Mouse (Mus musculus): ENCODE results near the gene Ifi35.
"Not testable (repeated sequence)": the region's sequence is repeated elsewhere in the genome, so short reads cannot be mapped to it uniquely, and the experiment has no call there.

The Ifi35 gene

GRCm38 (mm10) chr11:101448274-101448746, at the start of gene Ifi35:
Gene Ifi35 (plus strand): TSS chr11:101448407.
- DNase-seq (ENCODE audit: low read depth, low spot score) = no peak

GRCm38 (mm10) chr11:101415306-101415705, 32.9 kb upstream of the Ifi35 start:
- no peak for DNase-seq (ENCODE audit: low read depth, low spot score)

GRCm38 (mm10) chr11:101416433-101417100, 31.6 kb upstream of the Ifi35 start:
- DNase-seq (ENCODE audit: low read depth, low spot score) = no peak

GRCm38 (mm10) chr11:101417101-101417855, 30.9 kb upstream of the Ifi35 start, which contains the start of gene Aarsd1:
Gene Aarsd1 (minus strand): TSS chr11:101417615.
- DNase-seq (ENCODE audit: low read depth, low spot score) = peak; percentile 84

- no peak for DNase-seq (ENCODE audit: low read depth, low spot score)
These were observed 29.2 kb upstream of the Ifi35 start for GRCm38 (mm10) chr11:101418991-101419390.

GRCm38 (mm10) chr11:101419610-101420009, 28.6 kb upstream of the Ifi35 start:
- no peak for DNase-seq (ENCODE audit: low read depth, low spot score)

- no peak for DNase-seq (ENCODE audit: low read depth, low spot score)
These were observed 28.1 kb upstream of the Ifi35 start for GRCm38 (mm10) chr11:101420148-101420547.

- no peak for DNase-seq (ENCODE audit: low read depth, low spot score)
These were observed 23.9 kb upstream of the Ifi35 start, which contains the start of gene Gm27029 for GRCm38 (mm10) chr11:101424105-101424851. Gene Gm27029 (minus strand): TSS chr11:101424796.

- DNase-seq (ENCODE audit: low read depth, low spot score) = peak; percentile 92
These were observed 23.0 kb upstream of the Ifi35 start, which contains the start of the genes Rundc1 and Ptges3l for GRCm38 (mm10) chr11:101424925-101425813. Gene Rundc1 (plus strand): TSS chr11:101425085. Gene Ptges3l (minus strand): TSS chr11:101425333.

GRCm38 (mm10) chr11:101426165-101426564, 22.0 kb upstream of the Ifi35 start:
- no peak for DNase-seq (ENCODE audit: low read depth, low spot score)

GRCm38 (mm10) chr11:101431327-101431726, 16.9 kb upstream of the Ifi35 start:
- DNase-seq (ENCODE audit: low read depth, low spot score) = no peak

GRCm38 (mm10) chr11:101433396-101433795, 14.8 kb upstream of the Ifi35 start:
- no peak for DNase-seq (ENCODE audit: low read depth, low spot score)

GRCm38 (mm10) chr11:101435831-101436230, 12.4 kb upstream of the Ifi35 start:
- no peak for DNase-seq (ENCODE audit: low read depth, low spot score)

- DNase-seq (ENCODE audit: low read depth, low spot score) = no peak
These were observed 11.3 kb upstream of the Ifi35 start for GRCm38 (mm10) chr11:101436916-101437315.

GRCm38 (mm10) chr11:101438006-101438405, 10.2 kb upstream of the Ifi35 start:
- not testable (repeated sequence) for DNase-seq (ENCODE audit: low read depth, low spot score)

GRCm38 (mm10) chr11:101441450-101442126, 6.6 kb upstream of the Ifi35 start:
- not testable (repeated sequence) for DNase-seq (ENCODE audit: low read depth, low spot score)

GRCm38 (mm10) chr11:101442127-101442693, 6.0 kb upstream of the Ifi35 start, which contains the start of gene Rpl27:
Gene Rpl27 (plus strand): TSS chr11:101442298.
- peak; percentile 100 for DNase-seq (ENCODE audit: low read depth, low spot score)

GRCm38 (mm10) chr11:101442760-101443159, 5.4 kb upstream of the Ifi35 start:
- no peak for DNase-seq (ENCODE audit: low read depth, low spot score)

- DNase-seq (ENCODE audit: low read depth, low spot score) = no peak
These were observed 1.9 kb upstream of the Ifi35 start for GRCm38 (mm10) chr11:101446319-101446718.

- DNase-seq (ENCODE audit: low read depth, low spot score) = not testable (repeated sequence)
These were observed 1.3 kb upstream of the Ifi35 start for GRCm38 (mm10) chr11:101446860-101447259.
